Mouse (Mus musculus) heart, postnatal 0 days (tissue): ENCODE results near the gene Mxi1.

ENCODE experiments used
- CTCF ChIP-seq: IDR thresholded peaks from 2 replicates; pipeline ENCODE4 v1.5.1; 2016; ENCODE audit warnings: antibody characterized with exemption, control low read depth, low read depth
- EP300 ChIP-seq: IDR thresholded peaks from 2 replicates; pipeline ENCODE4 v1.6.1; 2016; ENCODE audit warnings: antibody characterized with exemption, low read depth

DNA sequence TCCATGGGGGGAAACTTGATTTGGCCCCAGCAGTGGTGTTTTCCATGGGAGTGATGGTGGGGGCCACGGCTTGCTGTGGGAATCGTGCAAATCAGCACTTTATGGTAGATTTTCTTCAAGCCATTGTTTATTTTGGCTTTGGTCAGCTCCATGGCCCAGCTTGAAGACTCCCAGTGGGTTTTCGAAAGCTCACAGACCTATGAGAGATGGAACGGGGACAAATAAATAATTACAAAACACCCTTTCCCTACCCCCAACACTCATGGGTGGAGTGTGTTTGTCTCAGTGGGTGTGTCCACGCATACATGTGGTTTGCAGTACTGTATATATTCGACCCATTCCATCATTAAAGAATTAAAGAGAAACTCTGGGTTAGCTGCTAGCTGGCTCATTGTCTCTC, 3.1 kb upstream of the Mxi1 start:
- TF ChIP-seq EP300 (no peak), CTCF (no peak)
